Mouse (Mus musculus) megakaryocyte, embryonic 14.5 days (primary cell): ENCODE results near the gene Rnaseh2a.

ENCODE experiments used
- FLI1 ChIP-seq: IDR thresholded peaks from 2 replicates; pipeline ENCODE4 v1.6.1; 2012; ENCODE audit warnings: low read length, inconsistent platforms, mixed read lengths
- GATA1 ChIP-seq: IDR thresholded peaks from 3 replicates; pipeline ENCODE4 v1.6.1; 2012; ENCODE audit warnings: mixed read lengths, low read length, inconsistent platforms, borderline replicate concordance

- TF ChIP-seq GATA1 (no peak), FLI1 (no peak)
Observed at GRCm38 (mm10) chr8:84921596-84921995, 48.0 kb downstream of the Rnaseh2a start.
